Mouse (Mus musculus) kidney, embryonic 15.5 days (tissue): ENCODE measurements at regions not wholly inside any gene's neighbourhood (a gene's known extent, or its start where the extent isn't known, plus 50 kb on each side); places are given as distances from the start of the nearest gene placed in this dataset.
"Not testable (repeated sequence)": the region's sequence is repeated elsewhere in the genome, so short reads cannot be mapped to it uniquely, and the experiment has no call there.

ENCODE experiments used
- ATAC-seq: fragments of 200-750 bp; cut with Nextera tagmentation; replicated peaks from 2 replicates; pipeline ENCODE4 v1.8.0; 2017; ENCODE audit warnings: moderate TSS enrichment; ENCODE audit not compliant: low FRiP score
- H3K27ac ChIP-seq: fragments of 300-500 bp; sonication (generic); 2 replicates; pipeline ENCODE4 v1.5.1; 2015; ENCODE audit warnings: mild to moderate bottlenecking, inconsistent platforms
- H3K27me3 ChIP-seq: fragments of 300-500 bp; sonication (generic); 2 replicates; pipeline ENCODE4 v1.6.1; 2015; ENCODE audit warnings: inconsistent platforms
- H3K36me3 ChIP-seq: fragments of 300-500 bp; sonication (generic); 2 replicates; pipeline ENCODE4 v1.6.1; 2015; ENCODE audit warnings: inconsistent platforms
- H3K4me1 ChIP-seq: fragments of 300-500 bp; sonication (generic); 2 replicates; pipeline ENCODE4 v1.6.1; 2015; ENCODE audit warnings: inconsistent platforms
- H3K4me2 ChIP-seq: fragments of 300-500 bp; sonication (generic); 2 replicates; pipeline ENCODE4 v1.6.1; 2015; ENCODE audit warnings: moderate library complexity, mild to moderate bottlenecking, inconsistent platforms
- H3K4me3 ChIP-seq: fragments of 300-500 bp; sonication (generic); replicated peaks from 2 replicates; pipeline ENCODE4 v1.5.1; 2015; ENCODE audit warnings: mild to moderate bottlenecking, inconsistent platforms
- H3K9ac ChIP-seq: fragments of 300-500 bp; sonication (generic); 2 replicates; pipeline ENCODE4 v1.6.1; 2015; ENCODE audit warnings: mild to moderate bottlenecking, inconsistent platforms
- H3K9me3 ChIP-seq: fragments of 300-500 bp; sonication (generic); replicated peaks from 2 replicates; pipeline ENCODE4 v1.6.1; 2016; ENCODE audit warnings: inconsistent platforms
- WGBS: fragments of 180-500 bp; shearing (Covaris S2); methylation state at CpG from one replicate; pipeline ENCODE4 v1.1.7; 2015; ENCODE audit warnings: mixed read lengths; 5-methylcytosine and 5-hydroxymethylcytosine counted together

DNA sequence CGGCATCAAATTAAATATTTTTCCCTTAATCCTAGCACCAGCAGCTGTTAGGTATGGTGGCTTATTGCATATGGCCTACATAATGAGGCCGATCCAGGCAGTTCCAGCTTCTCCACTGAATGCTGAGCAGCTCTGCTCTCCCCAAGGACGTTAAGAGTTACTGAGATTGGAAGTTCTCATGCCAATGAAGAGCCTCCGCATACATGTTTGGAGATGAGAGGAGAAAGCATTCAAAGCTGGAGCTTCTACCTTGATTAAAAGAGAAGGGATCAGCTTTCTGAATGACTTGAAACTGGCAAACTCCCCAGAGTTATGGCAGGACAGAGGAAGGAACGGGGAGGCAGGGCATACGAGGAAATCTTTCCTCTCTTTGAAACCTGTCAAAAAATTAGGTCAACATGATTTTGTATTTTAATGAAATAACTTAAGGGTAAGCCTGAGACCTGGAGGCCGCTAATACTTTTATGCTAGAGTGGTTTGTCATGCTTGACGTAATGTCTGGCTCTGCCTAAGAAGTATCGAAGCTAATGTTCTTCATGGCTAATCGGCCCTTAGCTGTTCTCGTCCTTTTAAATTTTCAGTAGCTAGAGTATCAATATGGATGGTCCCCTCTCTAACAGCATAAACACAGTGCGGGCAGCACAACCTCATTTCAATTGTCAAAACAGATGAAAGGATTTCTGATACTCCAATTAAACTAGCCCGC, 489.0 kb upstream of the Stxbp6 start:
- Histone ChIP-seq H3K36me3 (no peaks in the 10 kb centered on the region), H3K4me2 (no peak overlapping the region), H3K27ac (no peak overlapping the region), H3K9ac (no peak overlapping the region), H3K4me1 (no peaks in the 10 kb centered on the region), H3K27me3 (0 out of 2 replicates have a peak, but pooled peaks cover 4% of the 10 kb centered on the region), H3K4me3 (no peak overlapping the region), H3K9me3 (no peaks in the 10 kb centered on the region)
- ATAC-seq: peak; percentile 33; the same call in 1 of the 2 replicates
- 59% methylated on average over 13 of the region's 13 CpGs for WGBS

DNA sequence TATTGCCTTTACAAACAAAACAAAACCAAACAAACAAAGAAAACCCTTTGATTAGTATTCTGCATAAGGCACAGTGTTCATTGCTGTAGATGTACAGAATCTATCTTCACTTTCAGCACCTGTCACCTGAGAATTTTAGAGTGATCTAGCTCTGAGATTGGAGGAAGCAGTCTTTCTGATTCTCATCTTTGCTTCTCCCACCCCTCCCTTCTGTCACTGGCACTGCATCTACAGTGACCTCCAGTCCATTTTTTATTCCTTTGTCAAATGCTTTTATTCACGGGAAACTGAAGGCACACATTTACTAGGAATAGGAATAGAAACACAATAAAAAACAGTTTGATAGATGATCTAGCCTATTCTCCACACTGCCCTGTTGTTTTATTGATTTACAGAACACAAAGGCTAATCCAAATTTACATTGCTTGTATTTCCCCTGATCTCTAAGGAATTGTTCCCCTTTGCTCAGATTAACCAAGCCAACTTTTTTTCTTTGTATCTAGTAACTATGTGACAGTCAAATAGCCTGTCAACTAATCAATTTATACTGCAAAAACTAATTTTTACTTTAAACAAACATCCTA, 488.2 kb upstream of the Stxbp6 start:
- H3K27ac ChIP-seq: no peak overlapping the region
- WGBS: 48% methylated on average over 1 of the region's 1 CpGs
- no peaks in the 10 kb centered on the region for H3K36me3 ChIP-seq
- no peak overlapping the region for H3K9ac ChIP-seq
- H3K4me3 ChIP-seq: no peak overlapping the region
- H3K27me3 ChIP-seq: 0 out of 2 replicates have a peak, but pooled peaks cover 4% of the 10 kb centered on the region
- H3K4me1 ChIP-seq: no peaks in the 10 kb centered on the region
- H3K4me2 ChIP-seq: no peak overlapping the region
- H3K9me3 ChIP-seq: no peaks in the 10 kb centered on the region
- ATAC-seq: no peak

DNA sequence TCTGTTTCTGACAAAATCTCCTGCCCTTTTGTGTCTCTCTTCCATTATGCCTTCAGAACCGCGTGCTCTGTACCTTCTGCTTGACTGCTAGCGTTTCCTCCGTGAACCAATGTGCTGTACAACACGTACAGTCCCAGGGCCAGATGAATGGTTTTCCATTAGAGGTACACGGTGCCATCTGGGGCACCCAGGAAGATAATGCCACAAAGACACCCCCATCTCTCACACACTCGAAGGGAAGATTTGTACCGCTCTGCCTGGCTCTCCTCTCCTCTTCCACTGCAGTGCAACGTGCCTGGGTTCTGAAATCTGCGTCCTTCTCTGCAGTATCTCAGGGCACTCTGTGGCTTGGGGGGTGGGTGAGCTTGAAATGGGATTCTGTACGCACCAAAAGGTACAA, 487.4 kb upstream of the Stxbp6 start:
- Histone ChIP-seq H3K27me3 (0 out of 2 replicates have a peak, but pooled peaks cover 4% of the 10 kb centered on the region), H3K9me3 (no peaks in the 10 kb centered on the region), H3K4me1 (no peaks in the 10 kb centered on the region), H3K4me2 (no peak overlapping the region), H3K4me3 (no peak overlapping the region), H3K36me3 (no peaks in the 10 kb centered on the region), H3K27ac (no peak overlapping the region), H3K9ac (no peak overlapping the region)
- no peak for ATAC-seq
- 61% methylated on average over 11 of the region's 11 CpGs for WGBS

DNA sequence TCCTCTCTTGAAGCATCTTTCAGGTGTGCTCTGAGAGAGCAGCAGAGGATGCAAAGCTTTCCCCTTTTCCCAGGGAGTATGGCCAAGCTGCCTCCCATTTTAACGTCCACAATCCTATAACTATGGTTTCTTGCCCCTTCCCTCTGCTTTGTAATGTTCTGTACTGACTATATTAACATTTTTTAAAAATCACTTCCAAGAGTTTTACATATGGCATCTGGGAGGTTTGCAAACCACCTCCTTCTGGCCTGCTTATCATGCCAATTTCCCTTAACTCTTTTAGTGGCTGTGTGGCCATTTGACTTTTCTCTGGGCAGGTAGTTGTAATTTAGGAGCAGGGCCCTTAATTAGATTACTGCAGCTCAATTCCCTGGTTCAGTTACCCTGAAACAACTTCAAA, 486.9 kb upstream of the Stxbp6 start:
- WGBS: 56% methylated on average over 1 of the region's 1 CpGs

DNA sequence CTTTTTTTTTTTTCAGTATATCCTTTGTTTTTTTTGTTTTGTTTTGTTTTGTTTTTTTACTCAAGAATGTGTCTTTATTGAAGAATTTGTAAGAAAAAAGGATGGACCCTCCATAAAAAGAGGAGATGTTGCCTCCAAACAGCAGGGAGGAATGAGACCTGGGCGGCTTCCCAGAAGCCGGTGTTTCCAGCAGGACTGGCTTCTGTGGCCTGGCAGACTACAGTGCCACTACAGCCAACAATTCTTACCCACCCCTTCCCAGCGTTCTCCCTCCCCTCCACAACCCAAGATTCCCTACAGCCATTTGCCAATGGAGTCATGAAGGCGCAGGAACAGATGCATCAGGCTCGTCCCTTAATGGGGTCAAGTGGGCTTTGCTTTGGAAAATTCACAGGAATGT, 475.4 kb upstream of the Stxbp6 start:
- H3K4me1 ChIP-seq, H3K36me3 ChIP-seq, H3K9me3 ChIP-seq, H3K27ac ChIP-seq, H3K4me3 ChIP-seq, H3K4me2 ChIP-seq, H3K27me3 ChIP-seq, ATAC-seq, H3K9ac ChIP-seq: not testable (repeated sequence)
- 93% methylated on average over 5 of the region's 5 CpGs for WGBS

More for the DNA sequence above, 486.9 kb upstream of the Stxbp6 start:
- Histone ChIP-seq H3K4me2 (no peak overlapping the region), H3K27me3 (0 out of 2 replicates have a peak, but pooled peaks cover 4% of the 10 kb centered on the region), H3K9me3 (no peaks in the 10 kb centered on the region), H3K36me3 (no peaks in the 10 kb centered on the region), H3K27ac (no peak overlapping the region), H3K4me3 (no peak overlapping the region), H3K9ac (no peak overlapping the region), H3K4me1 (no peaks in the 10 kb centered on the region)
- no peak for ATAC-seq

DNA sequence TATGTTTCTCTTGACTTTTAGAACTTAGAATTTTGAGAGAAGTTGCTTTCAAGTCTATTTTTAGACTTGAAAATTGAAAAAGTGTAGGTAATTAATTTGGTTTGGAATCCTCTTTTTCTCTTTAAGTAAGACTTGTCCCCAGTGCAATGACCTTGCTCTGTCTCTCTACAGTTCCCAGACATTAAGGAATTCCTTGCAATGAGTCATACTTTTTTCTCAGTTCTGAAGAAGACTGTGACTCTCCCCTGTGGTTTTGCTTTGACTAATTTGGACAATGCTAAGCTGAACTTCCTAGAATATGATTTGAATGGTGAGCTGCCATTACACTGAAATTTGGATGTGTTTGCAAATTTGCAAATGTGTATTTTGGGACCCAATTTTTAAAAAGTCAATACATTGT, 445.0 kb upstream of the Stxbp6 start:
- Histone ChIP-seq H3K4me1 (no peaks in the 10 kb centered on the region), H3K36me3 (no peaks in the 10 kb centered on the region), H3K27ac (no peak overlapping the region), H3K9ac (no peak overlapping the region), H3K27me3 (no peaks in the 10 kb centered on the region), H3K4me3 (no peak overlapping the region), H3K9me3 (no peaks in the 10 kb centered on the region), H3K4me2 (no peak overlapping the region)
- ATAC-seq: no peak

DNA sequence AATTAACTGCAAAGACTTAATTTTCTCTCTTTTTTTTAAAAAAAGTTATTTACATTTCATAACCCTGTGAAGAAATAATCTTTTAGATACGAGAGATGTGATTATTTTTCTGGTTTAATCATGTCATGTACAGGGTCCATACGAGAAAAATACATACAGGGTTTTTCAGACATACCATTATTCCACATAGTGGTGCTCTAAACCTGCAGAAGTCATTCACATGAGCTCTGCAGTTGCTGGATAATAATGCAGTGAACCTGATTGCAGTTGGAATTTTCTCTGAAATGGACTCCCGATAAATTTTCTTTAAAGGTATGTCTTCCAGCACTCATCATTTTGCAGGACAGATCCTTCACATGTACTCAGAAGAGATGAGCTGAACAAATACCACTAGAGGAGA, 439.9 kb upstream of the Stxbp6 start:
- 74% methylated on average over 3 of the region's 3 CpGs for WGBS
- no peak overlapping the region for H3K4me2 ChIP-seq
- H3K27me3 ChIP-seq: no peaks in the 10 kb centered on the region
- no peak overlapping the region for H3K4me3 ChIP-seq
- H3K4me1 ChIP-seq: no peaks in the 10 kb centered on the region
- no peaks in the 10 kb centered on the region for H3K36me3 ChIP-seq
- H3K27ac ChIP-seq: no peak overlapping the region
- ATAC-seq: no peak
- H3K9ac ChIP-seq: no peak overlapping the region
- no peaks in the 10 kb centered on the region for H3K9me3 ChIP-seq

DNA sequence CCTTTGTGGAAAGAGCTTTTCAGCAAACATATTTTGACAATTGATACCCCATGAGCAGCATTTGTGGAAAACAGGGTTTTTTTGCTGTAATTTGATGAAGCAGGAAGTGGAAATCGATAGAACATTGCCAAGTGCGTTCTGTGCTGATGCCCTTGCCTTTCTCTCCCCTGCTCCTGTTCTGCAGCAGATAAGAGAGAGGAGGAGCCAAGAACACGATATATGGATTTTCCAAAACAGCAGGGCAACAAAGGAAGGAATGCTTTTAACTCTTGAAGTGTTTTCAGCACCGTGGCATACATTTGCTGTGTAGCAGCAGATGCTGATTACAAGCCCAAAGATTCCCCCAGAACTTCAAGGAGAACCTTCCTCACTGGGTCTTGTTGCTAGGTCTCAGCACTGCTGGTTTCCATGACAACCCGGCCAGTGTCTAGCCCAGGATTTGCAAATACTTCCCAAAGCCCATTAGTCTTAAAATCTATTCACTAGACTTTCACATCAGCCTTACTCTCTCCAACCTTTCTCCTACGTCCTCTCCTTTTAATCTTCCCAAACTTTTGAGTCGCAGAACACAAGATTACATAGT, 433.0 kb upstream of the Stxbp6 start:
- Histone ChIP-seq H3K9me3 (no peaks in the 10 kb centered on the region), H3K27ac (no peak overlapping the region), H3K4me3 (no peak overlapping the region), H3K4me1 (no peaks in the 10 kb centered on the region), H3K4me2 (no peak overlapping the region), H3K36me3 (no peaks in the 10 kb centered on the region), H3K9ac (no peak overlapping the region), H3K27me3 (no peaks in the 10 kb centered on the region)
- 51% methylated on average over 7 of the region's 7 CpGs for WGBS
- ATAC-seq: no peak

DNA sequence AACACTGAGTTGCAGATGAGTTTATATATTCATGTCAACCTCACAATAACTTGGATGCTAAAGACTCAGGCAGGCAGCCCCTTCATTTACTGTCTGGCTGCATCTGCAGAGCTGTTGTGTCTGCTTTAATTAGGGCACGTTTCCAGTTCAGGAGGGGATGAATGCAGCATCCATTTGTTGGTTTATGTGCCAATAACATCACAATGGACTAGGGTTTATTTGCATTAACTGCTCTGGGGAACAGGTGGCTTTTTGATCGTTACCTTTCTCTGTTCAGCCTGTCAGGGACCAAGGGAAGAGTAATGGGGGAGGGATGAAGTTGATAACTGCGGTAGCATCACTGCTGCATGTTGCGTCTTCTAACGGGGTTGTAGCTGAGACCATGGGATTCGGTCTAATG, 425.3 kb upstream of the Stxbp6 start:
- no peak for ATAC-seq
- Histone ChIP-seq H3K4me2 (no peak overlapping the region), H3K4me3 (no peak overlapping the region), H3K27ac (no peak overlapping the region), H3K27me3 (no peaks in the 10 kb centered on the region), H3K36me3 (no peaks in the 10 kb centered on the region), H3K9me3 (no peaks in the 10 kb centered on the region), H3K4me1 (no peaks in the 10 kb centered on the region), H3K9ac (no peak overlapping the region)
- WGBS: 67% methylated on average over 6 of the region's 6 CpGs

DNA sequence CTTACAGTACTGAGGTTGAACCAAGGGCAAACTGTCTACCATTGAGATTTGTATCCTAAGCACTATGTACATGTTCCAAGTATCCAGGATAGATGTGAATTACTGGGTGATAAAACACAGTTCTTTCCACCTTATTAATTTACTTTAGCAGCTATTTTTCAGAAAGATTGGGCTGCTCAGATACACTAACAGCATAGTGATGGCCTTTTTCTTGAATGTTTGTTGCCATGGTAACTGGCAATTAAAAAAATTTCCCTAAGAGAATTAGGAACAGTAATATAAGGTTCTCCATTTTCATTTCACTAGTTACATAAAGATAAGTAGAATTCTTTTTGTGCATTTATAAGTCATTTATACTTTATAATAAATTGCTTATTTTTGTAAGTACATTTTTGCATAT, 423.7 kb upstream of the Stxbp6 start:
- H3K4me2 ChIP-seq: no peak overlapping the region
- H3K9ac ChIP-seq: no peak overlapping the region
- H3K27me3 ChIP-seq: no peaks in the 10 kb centered on the region
- H3K36me3 ChIP-seq: no peaks in the 10 kb centered on the region
- no peak for ATAC-seq
- H3K4me1 ChIP-seq: no peaks in the 10 kb centered on the region
- H3K9me3 ChIP-seq: no peaks in the 10 kb centered on the region
- no peak overlapping the region for H3K27ac ChIP-seq
- H3K4me3 ChIP-seq: no peak overlapping the region

DNA sequence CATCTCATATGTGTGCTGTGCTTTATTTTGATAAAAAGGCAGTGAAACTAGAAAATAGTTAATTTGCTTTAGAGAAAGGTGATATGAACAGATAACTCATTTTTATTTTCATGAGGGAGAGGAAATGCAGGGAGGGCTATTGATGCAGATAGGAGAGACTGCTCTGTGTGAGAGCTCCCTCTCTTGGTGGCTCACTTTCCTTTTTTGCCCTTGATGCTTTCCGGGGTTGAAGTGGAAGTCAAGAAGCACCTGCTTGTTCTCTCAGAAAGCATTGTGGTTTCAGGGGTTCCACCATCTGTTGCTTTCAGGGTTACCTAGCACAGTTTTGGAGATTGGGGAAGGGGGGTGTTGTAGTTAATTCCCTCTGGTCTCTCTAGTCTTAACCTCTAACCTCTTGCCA, 414.5 kb upstream of the Stxbp6 start:
- H3K9ac ChIP-seq: no peak overlapping the region
- H3K4me2 ChIP-seq: no peak overlapping the region
- no peak overlapping the region for H3K27ac ChIP-seq
- ATAC-seq: no peak
- H3K4me1 ChIP-seq: no peaks in the 10 kb centered on the region
- H3K27me3 ChIP-seq: no peaks in the 10 kb centered on the region
- whole genome bisulfite sequencing: 57% methylated on average over 1 of the region's 1 CpGs
- no peaks in the 10 kb centered on the region for H3K9me3 ChIP-seq
- H3K4me3 ChIP-seq: no peak overlapping the region
- no peaks in the 10 kb centered on the region for H3K36me3 ChIP-seq

DNA sequence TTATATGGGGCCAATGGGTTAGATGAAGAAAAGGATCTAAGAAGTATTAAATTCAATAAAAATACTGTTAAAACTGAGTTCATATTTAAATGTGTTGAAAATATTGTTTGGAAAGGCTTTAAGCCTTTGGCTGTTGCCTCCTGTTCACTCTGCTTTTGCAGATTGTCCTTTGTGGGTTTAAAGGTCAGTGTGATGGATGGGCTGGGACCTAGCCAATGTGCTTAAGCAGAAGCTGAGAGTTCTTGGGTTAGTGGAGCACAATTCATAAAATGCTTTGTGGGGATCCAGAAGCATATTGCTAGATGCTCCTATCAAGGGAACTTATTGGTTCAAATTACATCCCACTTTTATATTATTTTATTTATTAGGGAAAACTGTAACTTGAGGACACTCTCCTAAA, 402.4 kb upstream of the Stxbp6 start:
- Histone ChIP-seq H3K9me3 (no peaks in the 10 kb centered on the region), H3K4me3 (no peak overlapping the region), H3K4me1 (no peaks in the 10 kb centered on the region), H3K36me3 (no peaks in the 10 kb centered on the region), H3K27me3 (no peaks in the 10 kb centered on the region), H3K4me2 (no peak overlapping the region), H3K27ac (no peak overlapping the region), H3K9ac (no peak overlapping the region)
- ATAC-seq: no peak

DNA sequence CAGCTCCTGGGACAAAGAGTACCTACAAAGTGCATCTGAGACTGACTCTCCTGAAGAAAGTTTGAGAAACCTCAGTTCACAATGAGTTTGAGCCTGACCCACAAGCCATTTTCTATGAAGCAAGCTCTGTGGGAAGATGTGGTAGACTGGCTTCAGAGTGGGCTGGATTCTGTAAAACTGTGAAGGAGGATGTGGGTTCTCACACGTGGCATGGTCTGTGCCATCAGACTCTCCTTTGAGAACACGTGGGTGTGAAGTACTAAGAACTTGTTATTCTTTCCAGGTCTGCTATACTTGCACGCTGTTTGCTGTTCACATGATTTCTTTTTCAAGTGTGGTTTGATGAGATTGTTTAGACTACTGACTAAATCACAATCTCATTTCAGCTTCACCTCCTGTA, 393.6 kb upstream of the Stxbp6 start:
- no peak for ATAC-seq

More for the DNA sequence above, 393.6 kb upstream of the Stxbp6 start:
- no peak overlapping the region for H3K9ac ChIP-seq
- no peak overlapping the region for H3K4me3 ChIP-seq
- no peaks in the 10 kb centered on the region for H3K4me1 ChIP-seq
- 58% methylated on average over 3 of the region's 3 CpGs for WGBS
- H3K27ac ChIP-seq: no peak overlapping the region
- H3K4me2 ChIP-seq: no peak overlapping the region
- H3K36me3 ChIP-seq: no peaks in the 10 kb centered on the region
- no peaks in the 10 kb centered on the region for H3K27me3 ChIP-seq
- H3K9me3 ChIP-seq: no peaks in the 10 kb centered on the region
